Mouse (Mus musculus) mature B cell (primary cell): ENCODE data around the gene Srpk2.
"Not testable (repeated sequence)": the region's sequence is repeated elsewhere in the genome, so short reads cannot be mapped to it uniquely, and the experiment has no call there.

Source experiments
- in situ Hi-C: fragments of 300-500 bp; cut with MboI; formaldehyde crosslinking; loops from 2 replicates; pipeline ENCODE4 v1.14.3; 2019

Gene Srpk2

GRCm38 (mm10) chr5:23562278-23563060, 121.9 kb downstream of the Srpk2 start:
- in situ Hi-C loops, result no loop called here

- in situ Hi-C loops, result no loop called here
These were observed 123.2 kb downstream of the Srpk2 start for GRCm38 (mm10) chr5:23561227-23561626.

- in situ Hi-C loops, result no loop called here
These were observed 124.2 kb downstream of the Srpk2 start for GRCm38 (mm10) chr5:23560171-23560570.

GRCm38 (mm10) chr5:23556007-23556770, 128.2 kb downstream of the Srpk2 start:
- in situ Hi-C loops, result no loop called here

GRCm38 (mm10) chr5:23553338-23553737, 131.1 kb downstream of the Srpk2 start:
- in situ Hi-C loops, result not testable (repeated sequence)

- in situ Hi-C loops, result no loop called here
These were observed 132.7 kb downstream of the Srpk2 start for GRCm38 (mm10) chr5:23551687-23552086.

- in situ Hi-C loops, result no loop called here
These were observed 148.7 kb downstream of the Srpk2 start for GRCm38 (mm10) chr5:23535692-23536091.

GRCm38 (mm10) chr5:23531541-23532096, 152.8 kb downstream of the Srpk2 start:
- in situ Hi-C loops, result no loop called here

- in situ Hi-C loops, result no loop called here
These were observed 153.3 kb downstream of the Srpk2 start for GRCm38 (mm10) chr5:23531100-23531499.

- in situ Hi-C loops, result no loop called here
These were observed 159.8 kb downstream of the Srpk2 start for GRCm38 (mm10) chr5:23524621-23525020.

- in situ Hi-C loops, result no loop called here
These were observed 160.5 kb downstream of the Srpk2 start for GRCm38 (mm10) chr5:23523936-23524335.

- in situ Hi-C loops, result no loop called here
These were observed 162.8 kb downstream of the Srpk2 start for GRCm38 (mm10) chr5:23521645-23522044.

GRCm38 (mm10) chr5:23519679-23520078, 164.7 kb downstream of the Srpk2 start:
- in situ Hi-C loops, result no loop called here

GRCm38 (mm10) chr5:23518673-23519072, 165.7 kb downstream of the Srpk2 start:
- in situ Hi-C loops, result no loop called here

GRCm38 (mm10) chr5:23517839-23518238, 166.6 kb downstream of the Srpk2 start:
- in situ Hi-C loops, result no loop called here

- in situ Hi-C loops, result no loop called here
These were observed 167.5 kb downstream of the Srpk2 start for GRCm38 (mm10) chr5:23516962-23517361.

- in situ Hi-C loops, result no loop called here
These were observed 169.4 kb downstream of the Srpk2 start for GRCm38 (mm10) chr5:23515038-23515437.

GRCm38 (mm10) chr5:23513468-23513867, 170.9 kb downstream of the Srpk2 start:
- in situ Hi-C loops, result no loop called here

GRCm38 (mm10) chr5:23512556-23512955, 171.9 kb downstream of the Srpk2 start:
- in situ Hi-C loops, result no loop called here

GRCm38 (mm10) chr5:23511456-23511855, 173.0 kb downstream of the Srpk2 start:
- in situ Hi-C loops, result no loop called here

GRCm38 (mm10) chr5:23508630-23509029, 175.8 kb downstream of the Srpk2 start:
- in situ Hi-C loops, result no loop called here

- in situ Hi-C loops, result no loop called here
These were observed 177.2 kb downstream of the Srpk2 start for GRCm38 (mm10) chr5:23507210-23507609.

GRCm38 (mm10) chr5:23505578-23505977, 178.8 kb downstream of the Srpk2 start:
- in situ Hi-C loops, result no loop called here
